Mouse (Mus musculus) frontal cortex, adult 2 months (tissue): ENCODE results near the gene Ffar3. TPM values are rescaled to one million over a fixed set of nuclear protein-coding genes. Genes with fewer than 3 reads are reported as not detected.
"Not testable (repeated sequence)": the region's sequence is repeated elsewhere in the genome, so short reads cannot be mapped to it uniquely, and the experiment has no call there.

Source experiments
- DNase-seq, 2 experiments: peaks; one replicate each; pipeline ENCODE4 v3.0.0; 2022; ENCODE audit warnings: low spot score in 1 of 2; ENCODE audit errors: extremely low spot score in 1 of 2
- polyA plus RNA-seq: library from polyadenylated mRNA; depleted of rRNA; stranded (reverse); fragments of >200 nt; gene quantifications from 2 replicates; pipeline ENCODE4 v1.2.3, GENCODE M21; 2012

Gene Ffar3
- polyA plus RNA-seq, 1 experiment, result not detected

DNA sequence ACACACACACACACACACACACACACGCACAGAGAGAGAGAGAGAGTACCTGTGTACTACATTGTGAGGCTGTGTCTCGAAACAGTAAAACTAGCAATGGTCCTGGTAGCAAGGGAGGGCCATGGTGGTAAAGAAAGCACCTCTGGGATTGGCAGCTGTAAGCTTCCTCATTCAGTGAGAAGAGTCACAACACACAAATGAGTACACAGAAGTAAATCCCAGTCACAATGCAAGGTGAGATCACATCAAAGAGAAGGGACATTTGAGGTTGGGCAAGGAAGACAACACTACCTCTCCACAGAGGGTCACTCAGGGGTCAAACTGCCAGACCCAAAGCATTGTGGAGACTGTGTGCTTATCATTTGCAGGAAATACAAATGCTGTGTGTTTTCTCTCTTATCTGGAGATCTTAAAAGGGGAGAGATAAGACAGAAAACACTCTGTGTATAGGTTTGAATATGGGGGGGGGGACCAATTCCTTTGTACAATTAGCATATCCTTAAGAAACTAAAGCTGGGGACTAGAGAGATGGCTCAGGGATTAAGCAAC lies 9.4 kb downstream of the Ffar3 start:
- DNase-seq, result no peak

DNA sequence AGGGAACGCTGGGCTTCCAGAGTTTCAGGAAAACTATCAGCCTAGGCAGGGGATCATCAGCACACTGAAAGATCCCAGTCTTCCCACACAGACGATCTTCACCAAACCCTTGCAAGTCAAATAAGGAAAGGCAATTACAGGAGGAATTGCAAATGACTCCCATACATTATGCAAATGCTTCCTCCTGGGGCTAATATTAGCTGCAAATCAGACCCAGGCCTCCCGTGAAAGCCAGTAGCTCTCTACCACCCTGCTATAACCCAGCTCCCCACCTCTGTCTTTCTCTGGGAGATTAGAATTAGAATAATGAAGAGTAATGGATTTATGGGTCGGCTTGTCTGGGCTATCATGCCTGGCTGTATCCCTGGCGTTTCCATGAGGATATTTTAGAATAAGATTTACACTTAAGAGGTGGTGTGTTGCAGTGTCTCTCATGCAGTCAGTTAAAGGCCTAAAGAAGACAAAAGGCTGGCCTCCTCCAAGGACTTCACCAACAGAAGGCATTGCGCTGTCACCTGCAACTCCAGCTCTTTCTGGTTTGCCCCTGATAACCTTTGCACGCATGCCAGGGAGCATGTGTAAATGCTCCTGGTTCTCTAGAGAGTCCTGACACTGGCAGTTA lies 11.2 kb downstream of the Ffar3 start:
- no peak for DNase-seq

DNA sequence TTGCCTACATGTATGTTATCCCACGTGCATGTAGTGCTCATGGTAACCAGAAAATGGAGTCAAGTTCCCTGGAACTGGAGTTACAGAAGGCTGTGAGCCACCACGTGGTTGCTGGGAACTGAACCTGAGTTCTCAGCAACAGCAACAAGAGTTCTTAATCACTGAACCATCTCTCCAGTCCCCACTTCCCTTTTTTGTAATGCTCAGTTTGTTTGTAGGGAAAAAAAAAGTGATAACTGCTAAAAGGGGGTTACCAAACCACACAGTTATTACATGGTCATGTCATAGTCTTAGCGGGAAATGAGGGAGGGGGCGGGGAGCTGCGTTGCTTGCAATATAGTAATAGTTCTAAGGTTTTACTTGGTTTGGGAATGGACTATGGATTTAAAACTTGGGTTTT lies 13.9 kb downstream of the Ffar3 start:
- DNase-seq, result no peak

DNA sequence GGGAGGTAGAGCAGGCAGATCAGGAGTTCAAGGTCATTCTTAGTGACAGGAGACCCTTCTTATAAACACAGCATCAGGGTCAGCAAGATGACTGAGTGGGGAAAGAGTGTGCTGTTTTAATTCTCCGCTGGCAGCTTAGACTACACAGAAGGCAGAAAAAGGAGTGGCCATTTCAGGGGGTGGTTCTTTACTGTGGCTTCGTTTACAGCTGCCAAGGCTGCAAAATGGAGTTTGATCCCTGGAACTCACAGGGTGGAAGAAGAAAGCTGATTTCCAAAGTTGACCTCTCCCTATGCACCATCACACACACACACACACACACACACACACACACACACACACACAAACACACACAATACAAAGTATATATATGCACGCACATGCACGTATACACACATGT lies 14.6 kb downstream of the Ffar3 start:
- no peak for DNase-seq

DNA sequence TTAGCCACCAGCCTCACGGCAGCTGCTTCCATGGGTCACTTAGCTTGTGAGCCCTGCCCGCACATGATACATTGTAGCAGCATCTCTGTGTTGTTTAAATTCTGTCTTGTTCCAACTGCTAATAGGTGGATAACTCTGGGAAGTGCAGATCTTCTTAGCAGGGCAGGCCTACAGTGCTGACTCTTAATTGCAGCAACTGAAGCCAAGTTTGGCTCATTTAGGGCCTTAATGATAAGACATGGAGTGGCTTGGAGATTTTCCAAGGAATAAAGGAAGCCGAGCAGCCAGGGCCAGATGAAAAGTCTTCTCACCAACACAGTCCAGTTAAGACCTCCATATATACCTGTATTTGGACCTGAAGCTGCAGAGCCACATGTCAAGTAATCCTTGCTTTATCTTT lies 15.7 kb downstream of the Ffar3 start:
- no peak for DNase-seq

DNA sequence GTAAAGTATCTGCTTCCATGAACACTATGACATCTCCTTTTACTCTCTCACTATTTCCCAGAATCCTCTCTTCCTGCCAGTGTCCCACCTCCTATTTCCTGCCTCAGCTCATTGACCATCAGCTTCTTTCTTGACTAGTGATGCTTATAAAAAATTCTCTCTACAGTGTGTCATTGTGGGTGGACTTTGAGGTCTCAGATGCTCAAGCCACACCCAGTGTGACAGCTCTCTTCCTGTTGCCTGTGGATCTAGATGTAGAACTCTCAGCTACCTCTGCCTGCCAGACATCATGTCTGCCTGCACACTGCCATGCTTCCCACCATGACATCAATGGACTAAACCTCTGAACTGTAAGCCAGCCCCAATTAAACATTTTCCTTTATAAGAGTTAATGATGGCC lies 18.7 kb downstream of the Ffar3 start:
- no peak for DNase-seq

DNA sequence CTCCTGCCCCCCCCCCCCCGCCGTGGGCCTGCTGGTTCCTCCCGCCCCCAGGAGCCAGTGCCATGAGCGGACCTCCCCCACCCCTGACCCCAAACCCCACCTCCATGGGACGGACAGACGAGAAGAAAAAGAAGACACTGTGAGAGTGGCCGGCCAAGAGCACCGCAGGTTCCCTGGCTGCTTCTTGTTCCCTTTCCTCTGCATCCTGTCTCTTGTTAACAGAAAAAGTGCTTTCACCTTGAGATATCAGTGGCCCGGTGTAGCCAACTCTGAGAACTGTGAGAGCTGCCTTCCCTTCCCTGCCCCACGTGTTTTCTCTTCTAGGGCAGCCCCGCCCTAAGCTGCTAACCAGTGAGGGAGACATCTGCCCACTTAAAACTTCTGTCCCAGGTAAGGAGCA lies 23.3 kb downstream of the Ffar3 start:
- DNase-seq, result not testable (repeated sequence)

DNA sequence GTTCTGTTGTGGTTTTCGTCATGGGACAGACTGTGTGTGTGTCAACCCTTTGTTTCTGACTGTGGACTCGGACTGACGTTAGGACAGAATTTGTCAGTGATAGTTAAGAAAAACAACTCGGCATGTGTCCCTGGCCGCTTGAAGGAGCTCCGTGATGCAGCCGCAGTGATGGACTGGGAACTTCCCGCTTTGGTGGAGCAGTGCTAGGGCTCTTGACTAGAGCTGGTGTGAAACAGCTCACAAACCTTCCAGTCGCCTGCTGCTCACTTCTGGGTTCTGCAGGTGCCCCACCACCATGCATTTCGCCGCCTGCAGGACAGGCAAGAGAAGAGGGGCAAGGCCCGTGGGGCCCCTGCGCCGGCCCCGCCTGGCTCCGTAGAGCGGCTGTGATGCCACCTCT lies 23.7 kb downstream of the Ffar3 start:
- no peak for DNase-seq

DNA sequence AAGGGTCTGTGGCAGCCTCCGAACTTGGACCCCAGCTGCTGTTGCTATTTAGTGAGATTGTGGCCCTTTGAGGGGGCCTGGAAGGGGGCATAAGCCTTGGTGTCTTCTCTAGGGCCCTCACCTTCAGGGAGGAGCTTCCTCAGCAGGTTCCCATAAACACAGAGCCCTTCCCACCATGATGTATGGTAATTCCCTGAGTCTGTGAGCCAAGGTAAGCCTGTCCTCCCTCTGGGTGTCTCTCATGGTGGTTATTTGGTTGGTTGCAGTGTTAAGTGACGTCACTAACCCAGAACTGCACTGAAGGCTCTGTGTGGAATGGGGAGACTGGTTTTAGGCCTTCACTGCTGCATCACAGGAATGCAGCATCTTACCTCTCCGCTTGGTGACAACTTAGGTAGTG lies 26.6 kb downstream of the Ffar3 start:
- DNase-seq, result no peak

DNA sequence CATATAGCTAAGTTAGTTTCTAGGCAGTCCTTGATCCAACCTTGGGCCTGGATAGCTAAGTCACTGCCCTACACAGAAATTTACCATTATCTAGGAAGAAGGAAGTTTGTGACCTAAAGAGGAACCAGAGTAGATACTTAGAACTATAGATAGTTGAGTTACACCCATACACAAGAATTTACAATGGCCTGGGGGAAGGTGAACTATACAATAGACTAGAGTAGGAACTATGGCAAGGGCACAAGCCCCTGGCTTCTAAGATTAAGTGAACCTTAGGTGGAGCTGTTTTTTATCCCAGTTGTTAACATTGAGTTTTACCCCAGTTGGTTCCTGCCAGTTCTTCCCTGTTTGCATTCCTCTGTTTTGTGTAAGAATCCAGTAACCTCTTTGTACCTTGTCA lies 27.1 kb downstream of the Ffar3 start:
- DNase-seq, result not testable (repeated sequence)

DNA sequence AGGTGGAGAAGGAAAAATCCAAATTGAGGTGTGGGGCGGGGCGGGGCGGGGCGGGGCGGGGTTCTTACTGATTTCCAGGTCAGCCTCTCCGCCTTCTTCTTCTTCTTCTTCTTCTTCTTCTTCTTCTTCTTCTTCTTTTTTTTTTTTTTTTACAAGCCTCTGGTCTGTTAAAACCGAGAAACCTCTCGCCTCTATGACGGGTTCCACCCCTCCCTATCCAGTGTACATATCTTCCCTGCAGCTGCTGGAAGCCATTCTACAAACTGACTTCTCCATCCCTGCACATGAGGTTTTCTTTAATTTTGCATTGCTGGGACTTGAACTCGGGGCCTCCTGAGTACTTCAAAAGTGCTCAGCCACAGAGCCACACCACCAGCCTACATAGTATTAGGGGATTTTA lies 29.3 kb downstream of the Ffar3 start:
- DNase-seq, result no peak

DNA sequence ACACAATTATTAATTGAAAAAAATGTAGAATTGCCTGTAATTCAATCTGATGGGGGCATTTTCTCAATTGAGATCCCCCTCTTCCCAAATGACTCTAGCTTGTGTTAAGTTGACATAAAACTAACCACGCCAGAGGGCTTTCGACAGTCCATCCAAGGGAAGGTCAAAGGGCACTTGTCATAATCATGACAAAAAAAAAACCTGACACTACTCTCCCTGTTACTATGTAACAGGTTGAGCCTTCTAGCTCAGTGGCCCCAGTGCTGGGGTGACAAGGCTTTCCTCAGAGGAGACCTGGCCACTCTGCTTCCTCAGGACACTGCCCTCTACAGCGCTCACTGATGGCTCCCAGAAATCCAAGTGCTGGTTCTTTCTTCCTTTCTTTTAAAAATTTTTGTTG lies 31.7 kb downstream of the Ffar3 start:
- no peak for DNase-seq

DNA sequence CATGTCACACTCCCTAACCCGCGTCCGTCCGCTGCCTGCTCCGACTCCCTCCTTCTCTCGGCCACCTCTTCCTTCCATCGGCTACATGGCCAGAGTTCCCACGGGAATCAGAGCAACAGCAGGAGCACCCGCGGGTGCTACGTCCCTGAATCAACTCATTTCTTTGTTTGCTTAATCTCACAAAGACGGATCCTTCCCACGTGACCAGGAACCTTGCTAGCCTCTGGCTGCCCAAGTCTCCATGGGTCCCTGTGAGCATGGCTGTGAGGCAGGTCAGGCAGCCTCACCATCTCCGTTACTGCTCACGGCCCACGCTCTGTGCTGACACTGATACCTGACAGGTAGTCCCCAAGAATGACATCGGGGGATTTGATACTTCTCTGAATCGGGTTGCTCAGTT lies 32.3 kb downstream of the Ffar3 start, which contains the start of gene Ffar2:
Gene Ffar2, minus strand, starts transcription at position 101 of the 400 bp plus-strand sequence.
- DNase-seq, result no peak

DNA sequence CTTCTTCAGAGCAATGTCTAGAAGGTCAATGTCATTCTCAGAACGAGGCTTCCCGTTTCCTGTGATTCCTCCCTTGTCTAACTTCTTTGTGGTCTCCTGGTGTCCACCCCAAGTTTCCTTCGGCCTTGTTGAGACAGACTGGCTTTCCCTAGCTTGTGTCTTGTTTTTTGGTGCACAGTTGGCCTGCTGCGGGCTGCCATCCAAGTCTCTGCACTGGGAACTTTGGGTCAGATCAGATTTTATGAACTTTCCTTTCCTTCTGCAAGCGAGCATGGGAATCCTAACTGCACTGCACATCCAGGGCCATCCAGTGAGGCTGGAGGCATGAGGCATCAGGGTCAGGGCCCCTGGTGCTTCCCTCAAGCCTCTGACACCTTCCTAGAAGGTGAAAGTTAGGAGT lies 34.4 kb downstream of the Ffar3 start:
- no peak for DNase-seq

DNA sequence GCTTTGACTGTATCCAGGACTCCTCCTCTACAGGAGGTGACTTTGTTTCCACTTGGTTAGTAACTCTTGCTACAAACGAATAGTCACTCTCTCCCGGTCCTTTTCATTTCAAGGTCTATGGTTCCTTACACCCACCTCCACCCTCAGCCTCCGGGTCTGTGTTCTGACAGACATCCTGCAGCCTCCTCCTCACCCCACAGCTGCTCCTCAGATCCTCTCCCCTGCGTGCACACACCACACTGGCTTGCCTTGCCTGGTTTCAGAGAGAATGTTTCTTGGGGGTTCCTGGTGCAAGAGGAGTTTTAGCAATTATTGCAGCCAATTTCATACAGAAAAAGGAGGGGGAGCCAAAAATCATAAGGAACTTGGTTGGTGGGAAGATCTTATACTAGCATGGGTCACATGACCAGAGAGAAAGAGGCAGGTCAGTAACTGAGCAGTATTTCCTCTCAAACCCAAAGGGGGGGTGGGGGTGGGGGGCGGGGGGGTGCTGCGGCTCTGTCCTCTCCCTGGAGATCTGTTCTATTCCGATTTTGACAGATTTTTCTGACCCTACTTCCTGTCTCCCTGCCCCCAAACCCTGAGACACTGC lies 35.0 kb downstream of the Ffar3 start:
- DNase-seq, result no peak

DNA sequence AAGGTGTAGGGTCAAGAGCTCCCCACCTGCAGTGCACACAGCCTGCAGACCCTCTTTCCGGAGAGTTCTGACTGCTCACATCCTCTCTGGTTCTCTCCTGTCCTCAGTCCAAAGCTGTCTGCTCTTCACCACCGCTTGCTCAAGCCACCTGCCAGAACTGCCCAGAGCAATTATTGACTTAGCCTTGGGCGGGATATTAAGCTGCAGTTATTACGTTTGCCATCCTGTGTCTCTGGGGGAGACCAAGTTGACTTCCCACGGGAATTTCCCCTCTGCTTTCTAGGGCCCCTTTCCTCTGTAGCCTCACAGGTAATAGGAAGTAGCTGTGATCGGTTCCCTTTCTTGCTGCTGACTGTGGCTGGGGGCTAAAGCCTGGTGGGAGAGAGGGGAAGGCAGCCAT lies 35.8 kb downstream of the Ffar3 start:
- no peak for DNase-seq

DNA sequence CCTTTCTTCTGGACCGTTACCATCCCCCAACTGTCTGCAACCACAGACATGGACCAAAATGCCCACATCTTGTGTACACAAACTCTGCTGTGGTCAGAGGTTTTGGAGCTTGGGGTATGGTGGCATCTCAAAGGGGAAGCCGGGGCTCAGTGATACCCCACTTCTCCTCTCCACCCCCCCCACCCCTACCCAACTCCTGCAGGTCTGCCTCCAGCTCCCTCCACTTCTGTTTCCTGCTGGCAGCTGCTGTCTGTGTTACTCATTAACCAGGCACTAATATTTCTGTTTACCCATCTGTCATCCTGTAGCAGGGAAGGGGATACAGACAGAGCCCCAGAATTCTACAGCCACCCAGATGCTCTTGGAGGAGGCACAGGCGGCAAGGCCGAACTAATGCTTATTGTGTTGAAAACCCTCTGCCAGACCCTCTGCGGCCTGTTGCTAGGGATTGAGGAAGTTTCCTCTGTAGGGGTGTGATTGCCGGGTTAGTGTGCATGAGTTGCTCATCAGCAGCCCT lies 43.6 kb downstream of the Ffar3 start:
- DNase-seq, result no peak

DNA sequence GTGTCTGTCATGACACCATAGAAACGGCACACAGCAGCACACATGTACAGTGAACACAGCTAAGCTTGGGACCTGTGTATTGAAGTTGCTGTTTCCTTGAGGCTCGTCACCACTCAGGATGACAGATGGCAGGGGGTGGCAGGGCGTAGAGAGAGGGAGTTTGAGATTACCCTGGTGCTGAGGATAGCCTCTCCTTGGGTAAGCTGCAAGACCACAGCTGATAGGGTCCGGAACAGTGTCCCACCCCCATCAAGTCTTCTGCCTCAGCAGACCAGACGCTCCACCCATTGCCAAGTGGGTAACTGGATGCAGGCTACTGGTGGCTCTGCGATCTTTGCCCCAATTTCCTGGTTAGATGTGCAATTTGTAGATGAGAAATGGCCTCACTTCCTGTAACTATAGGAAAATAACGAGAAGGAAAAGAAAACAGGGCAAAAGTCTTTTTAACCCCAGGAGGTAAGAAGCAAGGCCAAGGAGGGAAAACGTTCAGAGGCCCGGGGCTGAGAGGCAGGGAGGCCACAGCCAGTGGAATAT lies 44.2 kb downstream of the Ffar3 start:
- no peak for DNase-seq

DNA sequence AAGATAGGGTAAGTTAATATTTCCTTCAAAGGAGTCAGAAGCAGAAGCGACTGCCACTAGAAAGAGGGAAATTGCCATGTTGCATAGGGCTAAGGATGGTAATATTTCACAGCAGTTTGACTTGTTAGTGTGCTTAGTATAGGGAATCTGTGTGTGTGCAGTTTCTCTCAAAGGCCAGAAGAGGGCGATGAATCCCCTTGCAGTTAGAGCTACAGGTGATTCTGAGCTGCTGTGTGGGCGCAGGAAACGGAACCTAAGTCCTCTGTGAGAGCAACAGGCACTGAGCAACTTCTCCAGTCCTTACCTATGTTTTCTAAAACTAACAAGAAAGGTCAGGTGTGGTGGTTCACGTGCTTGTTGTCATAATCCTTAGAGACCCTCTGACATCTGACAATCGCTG lies 45.7 kb downstream of the Ffar3 start:
- DNase-seq, result no peak

DNA sequence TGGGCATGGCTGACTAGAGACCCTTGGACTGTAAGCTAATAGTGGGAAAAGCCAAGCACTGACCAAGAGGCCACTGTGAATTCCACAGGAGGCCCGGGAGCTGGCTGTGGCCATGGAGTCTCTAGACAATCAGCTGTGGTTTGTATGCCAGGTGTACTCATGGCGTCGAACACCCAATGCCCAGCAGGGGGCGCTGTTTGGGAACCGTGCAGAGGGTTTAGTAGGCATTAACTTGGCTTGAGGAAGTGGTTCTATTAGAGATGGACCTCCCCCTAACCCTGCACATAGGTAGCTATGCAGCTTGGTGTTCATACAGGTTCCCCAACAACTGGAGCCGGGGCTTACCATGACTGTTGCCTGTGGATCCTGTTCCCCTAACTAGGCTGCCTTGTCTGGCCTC lies 50.1 kb downstream of the Ffar3 start:
- DNase-seq, result no peak
